Mouse (Mus musculus): ENCODE results near the gene Fibp.

DNA sequence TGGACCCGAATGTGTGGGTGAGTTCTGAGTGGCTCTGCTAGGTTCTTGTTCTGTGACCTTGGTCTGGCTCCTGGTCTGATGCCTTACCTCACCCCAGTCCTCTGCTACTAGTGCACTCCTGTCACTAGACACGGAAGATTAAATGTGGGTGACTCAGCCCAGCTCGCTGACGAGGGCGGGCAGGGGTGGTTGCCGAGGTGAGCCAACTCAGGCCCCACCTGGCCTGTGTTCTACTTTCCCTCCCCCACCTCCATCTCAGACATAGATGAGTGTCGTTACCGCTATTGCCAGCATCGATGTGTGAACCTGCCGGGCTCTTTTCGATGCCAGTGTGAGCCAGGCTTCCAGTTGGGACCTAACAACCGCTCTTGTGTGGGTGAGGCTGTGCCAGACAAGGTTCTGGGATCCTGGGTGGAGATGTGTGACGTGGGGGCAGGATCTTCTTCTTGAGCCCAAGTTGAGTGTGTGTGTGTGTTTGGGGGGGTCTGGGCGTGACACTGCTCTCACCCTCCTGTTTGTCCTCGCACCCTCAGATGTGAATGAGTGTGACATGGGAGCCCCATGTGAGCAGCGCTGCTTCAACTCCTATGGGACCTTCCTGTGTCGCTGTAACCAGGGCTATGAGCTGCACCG lies 17.4 kb downstream of the Fibp start:
- TF ChIP-seq CTCF (IDR thresholded peaks at IDR 0.05; ENCODE audit: borderline replicate concordance, insufficient read depth, low read depth, low read length) (no peak), POLR2A (IDR thresholded peaks at IDR 0.05; ENCODE audit: borderline replicate concordance, insufficient read depth, low read length) (no peak)
